Mouse (Mus musculus) kidney, postnatal 10 days (tissue): ENCODE measurements around the gene Gm38393.

Source experiments
- DNase-seq: peaks from one replicate; pipeline ENCODE4 v3.0.0; 2021; ENCODE audit warnings: mixed read lengths

Gm38393 gene

DNA sequence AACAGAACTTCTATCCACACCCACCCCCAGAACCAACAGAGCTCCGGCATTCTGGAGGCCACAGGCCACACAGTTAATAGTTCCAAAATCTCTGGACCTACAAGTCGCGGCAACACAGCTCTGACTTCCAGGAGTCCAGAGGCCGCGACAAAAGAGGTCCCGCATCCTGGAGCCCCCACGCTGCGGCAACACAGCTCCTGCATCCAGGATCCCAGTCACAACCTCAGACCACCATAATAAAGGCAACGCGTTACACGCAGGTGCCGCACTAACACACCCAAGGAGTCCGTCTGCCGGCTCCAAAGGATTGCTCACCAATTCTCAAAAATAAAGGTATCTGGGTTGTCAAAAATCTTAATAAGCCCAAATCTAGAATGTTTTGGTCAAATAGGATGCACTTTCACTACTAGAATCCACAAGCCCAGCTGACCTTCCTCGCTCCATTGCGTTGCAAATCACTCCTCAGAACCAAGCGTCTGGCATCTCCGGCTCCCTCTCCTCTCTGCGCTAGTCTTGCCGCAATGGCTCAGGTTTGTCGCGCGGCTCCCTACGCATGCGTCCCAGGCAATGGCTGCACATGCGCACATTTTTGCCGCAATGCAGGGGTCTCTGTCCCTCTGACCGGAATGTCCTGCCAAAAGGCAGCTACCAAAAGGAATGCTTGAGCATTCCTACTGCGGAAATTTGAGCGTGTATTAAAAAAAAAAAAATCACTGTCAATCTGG is at the start of gene Gm38393, which contains the start of gene Snurf:
Gene Gm38393 (minus strand): TSS at position 459 of the 725 bp plus-strand sequence.
Gene Snurf (minus strand): TSS at position 444 of the 725 bp plus-strand sequence.
- DNase-seq = peak; percentile 80

GRCm38 (mm10) chr7:60047481-60048201 is 42.8 kb upstream of the Gm38393 start:
- DNase-seq = no peak

- no peak for DNase-seq
These were observed 8.3 kb upstream of the Gm38393 start for GRCm38 (mm10) chr7:60013186-60013585.

- DNase-seq = no peak
These were observed 3.0 kb upstream of the Gm38393 start for GRCm38 (mm10) chr7:60007727-60008360.

- no peak for DNase-seq
These were observed 1.4 kb upstream of the Gm38393 start for GRCm38 (mm10) chr7:60006262-60006661.

DNA sequence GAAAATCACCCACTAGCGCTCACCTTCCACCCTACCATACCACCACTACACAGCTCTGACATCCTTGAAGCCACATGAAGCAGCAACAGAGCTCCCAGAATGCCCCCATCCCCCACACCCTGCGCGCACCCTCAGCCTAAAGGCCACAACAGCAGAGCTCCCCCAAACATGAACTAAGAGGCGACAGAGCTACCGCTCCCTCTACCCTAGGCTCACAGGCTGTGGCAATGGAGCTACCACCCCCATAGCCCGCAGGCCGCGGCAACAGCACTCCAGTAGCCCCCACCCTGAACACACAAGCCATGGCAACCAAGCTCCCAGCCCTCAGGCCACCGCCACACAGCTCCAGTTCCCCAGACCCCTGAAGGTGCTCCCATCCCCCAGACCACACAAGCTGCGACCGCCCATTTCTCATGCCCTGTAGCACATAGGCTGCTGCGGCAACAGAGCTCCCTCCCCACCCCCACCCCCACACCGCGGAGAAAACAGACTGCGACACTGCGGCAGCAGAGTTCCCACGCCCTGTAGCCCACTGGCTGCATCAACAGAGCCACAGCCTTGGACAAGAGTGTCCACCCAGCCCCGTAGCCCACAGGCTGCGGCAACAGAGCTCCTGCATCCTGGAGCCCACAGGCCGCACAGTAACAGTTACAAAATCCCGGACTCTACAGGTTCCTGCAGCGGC is 801 bp downstream of the Gm38393 start:
- DNase-seq = peak; percentile 26

DNA sequence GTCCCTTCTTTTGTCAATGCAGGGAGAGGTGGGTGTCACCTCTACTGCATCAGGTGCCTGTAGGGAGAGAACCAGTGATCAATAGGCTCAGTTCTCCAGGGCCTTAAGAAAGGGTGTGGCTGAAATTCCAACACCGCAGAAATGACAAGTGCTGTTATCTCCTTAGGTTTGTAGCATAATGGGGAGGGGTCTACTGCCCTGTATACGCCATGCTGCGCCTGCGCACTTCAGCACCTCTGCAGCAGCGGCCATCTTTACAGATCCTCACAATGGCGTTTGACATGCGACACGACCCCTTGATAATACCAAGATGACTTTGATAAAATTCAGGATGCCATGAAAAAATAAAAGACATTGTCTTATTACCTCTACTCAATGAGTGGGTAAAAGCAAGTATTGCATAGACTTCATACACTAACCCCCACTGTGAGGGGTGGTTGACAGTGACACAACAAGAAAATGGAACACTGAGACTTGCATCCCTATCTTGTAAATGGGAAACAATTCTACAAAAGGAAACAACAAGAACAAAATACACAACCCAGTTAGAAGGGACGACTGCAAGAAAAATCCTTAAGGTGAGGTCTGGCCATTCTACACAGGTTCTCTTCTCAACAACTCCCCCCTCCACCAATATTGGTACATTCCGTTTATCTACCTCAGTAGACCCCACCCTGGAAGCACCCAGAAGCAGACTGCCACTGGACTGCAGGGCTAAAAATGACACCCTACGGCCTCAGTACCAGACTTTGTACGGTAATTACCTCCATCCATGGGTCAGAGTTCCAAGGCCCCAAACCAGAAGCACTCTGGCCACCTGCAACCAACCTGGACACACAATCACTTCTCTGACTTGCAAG is 1.6 kb downstream of the Gm38393 start:
- DNase-seq = peak; percentile 3

- DNase-seq = no peak
These were observed 26.2 kb downstream of the Gm38393 start for GRCm38 (mm10) chr7:59978646-59979045.
